Mouse (Mus musculus) 3134 (cell line): Measurements from ENCODE around the gene Ropn1l.

Source experiments
- DNase-seq: peaks from one replicate; pipeline ENCODE4 v3.0.0-alpha.2; 2011; ENCODE audit warnings: low spot score; ENCODE audit not compliant: insufficient read length; ENCODE audit errors: extremely low read depth

Ropn1l gene

GRCm38 (mm10) chr15:31453098-31453916 is at the start of gene Ropn1l:
Ropn1l (minus strand) TSS chr15:31453737.
- DNase-seq = peak; percentile 96

- no peak for DNase-seq
These were observed 49.5 kb upstream of the Ropn1l start for GRCm38 (mm10) chr15:31502996-31503395.

DNA sequence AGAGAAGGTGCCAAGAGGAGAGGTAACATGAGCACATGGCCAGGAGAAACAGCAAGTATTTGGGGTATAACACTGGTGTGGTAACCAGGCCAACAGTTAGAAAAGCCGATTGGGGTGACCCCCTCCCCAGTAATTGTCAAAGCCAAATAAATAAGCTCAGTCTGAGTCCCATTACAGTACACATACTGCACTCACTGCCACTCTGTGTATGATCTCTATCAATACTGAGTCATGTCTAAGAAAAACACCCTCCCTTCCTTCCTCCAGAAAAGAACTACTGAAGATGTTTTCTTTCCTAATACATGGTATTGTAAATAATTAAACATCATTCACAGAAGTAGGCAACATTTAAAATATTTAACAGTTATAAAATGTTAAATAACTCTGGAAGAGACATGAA is 48.8 kb upstream of the Ropn1l start:
- DNase-seq = no peak

- no peak for DNase-seq
These were observed 41.3 kb upstream of the Ropn1l start for GRCm38 (mm10) chr15:31494803-31495202.

- DNase-seq = no peak
These were observed 40.8 kb upstream of the Ropn1l start for GRCm38 (mm10) chr15:31494310-31494709.

GRCm38 (mm10) chr15:31487407-31487806 is 33.9 kb upstream of the Ropn1l start:
- no peak for DNase-seq

DNA sequence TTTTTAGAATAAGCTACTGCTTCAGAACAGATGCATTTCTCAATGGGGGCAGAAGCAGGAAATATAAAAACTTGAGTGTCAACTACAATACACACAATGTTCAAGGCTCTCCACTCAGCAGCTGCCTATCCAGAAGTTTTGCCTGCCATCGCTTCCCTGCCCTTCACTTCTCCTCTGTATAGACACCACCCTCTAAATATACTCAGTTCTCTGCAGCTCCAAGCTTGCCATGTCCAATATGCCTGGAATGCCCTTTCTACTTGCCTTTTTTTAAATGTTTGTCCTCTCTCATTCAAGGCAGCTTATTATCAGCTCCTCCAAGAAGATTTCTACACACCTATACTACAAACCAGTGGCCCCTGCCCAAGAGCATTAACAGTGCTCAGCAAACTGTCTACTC is 23.1 kb upstream of the Ropn1l start:
- no peak for DNase-seq

GRCm38 (mm10) chr15:31472645-31473574 is 19.4 kb upstream of the Ropn1l start:
- DNase-seq = no peak

GRCm38 (mm10) chr15:31471529-31471928 is 18.0 kb upstream of the Ropn1l start:
- no peak for DNase-seq

DNA sequence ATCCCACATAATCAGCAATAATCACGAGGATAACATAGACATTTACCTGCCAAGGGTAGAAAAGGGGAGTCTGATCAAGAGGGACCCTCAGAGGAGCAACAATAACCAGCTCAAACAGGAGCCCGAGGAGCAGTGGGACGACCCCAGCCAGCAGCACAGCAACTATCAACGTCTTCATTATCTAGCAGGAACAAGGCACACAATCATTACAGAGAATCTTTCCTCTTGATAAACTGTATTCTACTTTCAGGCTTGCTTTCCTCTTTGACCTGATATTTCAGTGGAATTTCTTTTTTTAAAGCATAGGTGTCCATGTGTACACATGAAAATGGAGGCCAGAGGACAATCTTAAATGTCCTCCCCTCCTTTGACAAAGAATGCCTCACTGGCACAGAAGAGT is 16.0 kb upstream of the Ropn1l start:
- no peak for DNase-seq

DNA sequence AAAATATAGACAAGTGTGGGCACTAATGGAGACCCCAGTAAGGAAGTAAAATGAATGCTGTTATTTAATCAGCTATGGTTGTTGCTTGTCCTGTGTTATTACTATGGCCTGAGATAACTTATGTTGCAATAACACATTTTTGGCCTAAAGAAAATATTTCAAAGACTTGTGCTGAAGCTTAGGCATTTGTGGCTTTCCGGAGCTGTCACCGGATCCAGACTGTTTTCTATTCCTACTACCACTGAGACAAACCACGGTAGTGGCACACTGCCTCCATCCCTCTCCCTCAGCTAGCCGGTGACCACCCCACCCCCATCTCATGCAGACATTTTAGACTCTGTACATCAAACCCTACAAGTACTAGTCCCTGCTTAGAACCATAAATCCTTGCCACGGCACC is 15.3 kb upstream of the Ropn1l start:
- no peak for DNase-seq

DNA sequence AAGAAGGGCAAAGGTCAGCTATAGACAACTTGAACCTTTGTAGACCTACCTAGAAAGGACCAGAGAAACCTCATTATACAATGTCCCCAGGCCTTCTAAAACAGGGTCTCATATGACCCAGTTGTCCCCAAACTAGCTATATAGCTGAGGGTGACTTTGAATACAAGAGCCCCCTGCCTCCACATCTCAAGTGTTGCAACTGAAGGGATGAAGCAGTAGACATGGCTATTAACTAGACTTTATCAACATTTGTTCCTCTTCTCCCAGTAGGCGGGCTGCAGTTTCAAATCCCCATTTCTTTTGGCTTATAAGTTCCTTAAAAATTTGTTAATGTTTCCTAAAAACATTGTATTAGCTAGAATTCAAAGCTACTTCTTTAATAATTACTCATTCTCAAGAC is 13.2 kb upstream of the Ropn1l start:
- no peak for DNase-seq

DNA sequence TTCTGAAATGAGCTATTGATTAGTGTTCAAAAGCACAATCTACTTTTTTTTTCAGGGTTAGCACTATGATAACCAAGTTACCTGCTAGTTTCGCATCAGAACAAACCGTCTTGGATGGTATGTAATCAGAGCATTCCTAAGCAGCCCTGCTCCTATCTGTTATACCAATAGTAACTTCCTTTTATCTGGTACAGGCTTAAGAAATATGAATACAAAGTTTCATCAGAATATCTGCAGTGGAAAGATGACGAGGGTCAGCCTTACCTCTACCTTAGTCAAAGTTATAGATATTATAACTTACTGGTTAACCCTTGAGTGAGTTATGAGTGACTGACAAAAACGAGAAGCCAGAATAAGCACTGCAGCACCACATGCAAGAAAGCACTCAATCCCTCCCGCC is 12.8 kb upstream of the Ropn1l start:
- DNase-seq = no peak

DNA sequence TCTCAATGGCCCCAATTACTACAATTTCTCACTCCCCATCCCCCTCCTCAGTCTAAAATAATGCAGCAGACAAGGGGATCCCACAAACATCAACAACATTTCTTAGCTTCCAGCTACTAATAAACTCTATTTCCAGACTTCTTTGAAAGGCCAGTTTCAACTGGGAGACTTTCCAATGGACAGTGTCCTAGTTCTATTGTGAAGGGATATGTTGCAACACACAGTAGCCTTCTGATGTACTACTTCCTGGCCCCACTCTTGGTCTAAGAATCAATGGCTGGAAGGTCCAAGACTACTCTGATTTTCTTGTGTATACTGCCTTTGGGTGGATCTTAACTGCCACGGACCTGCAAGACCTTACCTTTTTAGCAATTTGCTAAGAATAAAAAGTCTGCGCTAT is 12.3 kb upstream of the Ropn1l start:
- no peak for DNase-seq

- no peak for DNase-seq
These were observed 7.0 kb upstream of the Ropn1l start for GRCm38 (mm10) chr15:31460571-31460970.

- DNase-seq = no peak
These were observed 4.5 kb upstream of the Ropn1l start for GRCm38 (mm10) chr15:31458081-31458480.

DNA sequence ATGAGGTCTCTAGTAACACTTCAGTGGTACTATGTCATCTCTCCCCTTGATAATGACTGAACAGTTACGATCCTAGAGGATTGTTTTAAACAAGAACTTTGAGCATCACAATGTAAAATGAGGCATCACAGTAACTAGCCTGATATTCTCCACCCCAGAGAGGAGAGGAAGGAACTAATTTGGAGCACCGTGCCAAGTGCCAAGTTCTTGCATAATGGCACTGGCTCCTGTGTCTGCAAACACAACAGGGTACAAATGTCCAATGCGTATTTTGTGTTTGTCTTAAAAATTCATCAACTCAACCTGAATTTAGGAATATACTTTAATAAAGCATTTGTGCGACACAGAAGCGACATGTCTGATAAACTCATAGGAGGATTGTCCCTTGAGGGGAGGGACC is 2.8 kb upstream of the Ropn1l start:
- no peak for DNase-seq

DNA sequence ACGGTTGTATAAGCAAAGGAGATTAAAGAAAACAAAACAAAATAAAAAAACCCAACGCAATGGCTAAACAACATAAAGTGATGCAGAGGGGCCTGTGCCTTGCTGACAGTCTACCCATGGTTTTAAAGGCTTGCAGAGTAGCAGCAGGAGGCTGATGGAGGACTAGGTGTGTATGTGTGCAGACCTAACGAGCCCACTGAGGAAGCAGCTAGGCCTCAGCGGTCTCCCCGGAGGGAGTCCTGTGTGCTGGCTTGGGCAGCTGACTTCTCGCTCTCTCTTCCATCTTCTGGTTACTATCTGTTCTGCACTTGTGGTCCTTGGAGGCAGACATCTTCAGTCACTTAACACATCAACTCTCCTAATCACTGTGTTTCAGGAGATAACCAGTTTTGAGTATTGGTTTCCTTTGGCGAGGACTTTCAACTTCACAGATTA is 1.3 kb upstream of the Ropn1l start:
- no peak for DNase-seq

DNA sequence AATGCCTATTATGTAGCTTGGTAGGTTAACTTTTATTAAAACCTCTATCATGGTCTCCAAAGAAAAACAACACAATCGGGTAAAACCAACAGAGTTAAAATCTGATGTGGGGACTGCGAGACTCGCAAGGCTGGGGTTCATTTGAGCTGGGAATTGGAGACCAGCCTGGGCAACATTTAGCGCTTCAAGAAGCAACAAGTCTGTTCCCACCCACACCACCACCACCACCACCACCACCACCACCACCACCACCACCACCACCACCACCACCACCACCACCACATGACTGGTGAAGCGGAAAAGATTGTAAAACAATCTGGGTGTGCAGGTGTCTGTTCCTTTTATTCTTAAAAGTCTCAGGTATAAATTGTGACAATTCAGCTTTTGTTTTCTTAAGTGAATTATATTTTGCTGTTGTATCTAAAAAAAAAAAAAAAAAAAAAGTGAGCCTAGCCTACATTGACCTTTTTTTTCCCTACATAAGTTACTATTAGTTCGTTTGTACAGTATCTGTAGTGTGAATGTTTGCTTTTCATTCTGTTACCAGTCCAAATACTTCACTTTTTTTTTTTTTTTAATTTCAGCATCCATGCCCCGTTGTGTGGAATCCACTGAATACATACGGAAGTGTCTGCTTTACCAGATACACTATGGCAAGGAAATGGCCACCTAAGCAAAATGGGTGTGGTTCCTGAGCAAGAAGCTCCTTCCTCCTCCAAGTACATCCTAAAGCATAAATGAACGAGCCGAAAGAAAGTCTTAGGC is 741 bp upstream of the Ropn1l start:
- DNase-seq = no peak

GRCm38 (mm10) chr15:31452336-31453097 is 1.0 kb downstream of the Ropn1l start:
- DNase-seq = peak; percentile 34
